Mouse (Mus musculus) heart, embryonic 16.5 days (tissue): ENCODE measurements around the gene Atp2b2. TPM values are rescaled to one million over a fixed set of nuclear protein-coding genes. Genes with fewer than 3 reads are reported as not detected.

Experiments used
- ATAC-seq: fragments of 200-750 bp; cut with Nextera tagmentation; replicated peaks from 2 replicates; pipeline ENCODE4 v1.8.0; 2017; ENCODE audit warnings: moderate number of reproducible peaks; ENCODE audit not compliant: insufficient read depth, low FRiP score; ENCODE audit errors: extremely low read depth
- H3K27ac ChIP-seq: fragments of 300-500 bp; sonication (generic); 2 replicates; pipeline ENCODE4 v1.5.1; 2014; ENCODE audit warnings: mild to moderate bottlenecking, low read length, control low read depth, moderate library complexity
- H3K27me3 ChIP-seq: fragments of 300-500 bp; sonication (generic); 2 replicates; pipeline ENCODE4 v1.6.1; 2014; ENCODE audit warnings: low read length, mixed read lengths; ENCODE audit not compliant: control insufficient read depth, insufficient read depth
- H3K36me3 ChIP-seq: fragments of 300-500 bp; sonication (generic); 2 replicates; pipeline ENCODE4 v1.6.1; 2014; ENCODE audit not compliant: control insufficient read depth, insufficient read depth
- H3K4me1 ChIP-seq: fragments of 300-500 bp; sonication (generic); 2 replicates; pipeline ENCODE4 v1.6.1; 2014; ENCODE audit warnings: low read length, mixed read lengths; ENCODE audit not compliant: control insufficient read depth, insufficient read depth
- H3K4me2 ChIP-seq: fragments of 300-500 bp; sonication (generic); 2 replicates; pipeline ENCODE4 v1.6.1; 2014; ENCODE audit warnings: low read depth, mild to moderate bottlenecking, control low read depth, low read length
- H3K4me3 ChIP-seq: fragments of 300-500 bp; sonication (generic); 2 replicates; pipeline ENCODE4 v1.5.1; 2014; ENCODE audit warnings: mild to moderate bottlenecking, control low read depth, low read length
- H3K9ac ChIP-seq: fragments of 300-500 bp; sonication (generic); 2 replicates; pipeline ENCODE4 v1.6.1; 2014; ENCODE audit warnings: low read length, control low read depth
- H3K9me3 ChIP-seq: fragments of 300-500 bp; sonication (generic); replicated peaks from 2 replicates; pipeline ENCODE4 v1.6.1; 2016; ENCODE audit warnings: low read length; ENCODE audit not compliant: control insufficient read depth
- WGBS: fragments of 180-500 bp; shearing (Covaris S2); extraction: QIAGEN DNeasy Blood & Tissue Kit; methylation state at CpG from one replicate; pipeline ENCODE4 v1.1.7; 2014; 5-methylcytosine and 5-hydroxymethylcytosine counted together
- polyA plus RNA-seq: library from polyadenylated mRNA; unstranded; fragments of >200 nt; fragmentation: Nextera tagmentation; extraction: Ambion mirVana; gene quantifications from 2 replicates; pipeline ENCODE4 v1.2.1, GENCODE M21; 2015

Gene Atp2b2
- polyA plus RNA-seq, 1 experiment from 2014 or later, result 0.12 TPM

- no peaks in the 10 kb centered on the region for H3K36me3 ChIP-seq
- no peaks in the 10 kb centered on the region for H3K9me3 ChIP-seq
- no peak overlapping the region for H3K4me3 ChIP-seq
- H3K9ac ChIP-seq, result no peak overlapping the region
- no peak overlapping the region for H3K27ac ChIP-seq
- H3K4me1 ChIP-seq, result no peaks in the 10 kb centered on the region
- no peak overlapping the region for H3K4me2 ChIP-seq
- no peaks in the 10 kb centered on the region for H3K27me3 ChIP-seq
- no peak for ATAC-seq
- 79% methylated on average over 2 of the region's 2 CpGs for WGBS
These were observed 71.5 kb downstream of the Atp2b2 start for GRCm38 (mm10) chr6:113970900-113971299.

GRCm38 (mm10) chr6:113970464-113970863, 71.9 kb downstream of the Atp2b2 start:
- Histone ChIP-seq H3K36me3 (no peaks in the 10 kb centered on the region), H3K27me3 (no peaks in the 10 kb centered on the region), H3K27ac (no peak overlapping the region), H3K4me1 (no peaks in the 10 kb centered on the region), H3K4me2 (no peak overlapping the region), H3K9me3 (no peaks in the 10 kb centered on the region), H3K4me3 (no peak overlapping the region), H3K9ac (no peak overlapping the region)
- ATAC-seq, result no peak
- 44% methylated on average over 9 of the region's 9 CpGs for WGBS

GRCm38 (mm10) chr6:113969751-113970150, 72.7 kb downstream of the Atp2b2 start:
- Histone ChIP-seq H3K9ac (no peak overlapping the region), H3K4me3 (no peak overlapping the region), H3K36me3 (no peaks in the 10 kb centered on the region), H3K27me3 (no peaks in the 10 kb centered on the region), H3K4me2 (no peak overlapping the region), H3K27ac (no peak overlapping the region), H3K4me1 (no peaks in the 10 kb centered on the region), H3K9me3 (no peaks in the 10 kb centered on the region)
- ATAC-seq, result no peak
- WGBS, result 44% methylated on average over 3 of the region's 3 CpGs

- Histone ChIP-seq H3K36me3 (no peaks in the 10 kb centered on the region), H3K4me1 (no peaks in the 10 kb centered on the region), H3K4me3 (no peak overlapping the region), H3K4me2 (no peak overlapping the region), H3K9ac (no peak overlapping the region), H3K27ac (no peak overlapping the region), H3K27me3 (no peaks in the 10 kb centered on the region), H3K9me3 (no peaks in the 10 kb centered on the region)
- WGBS, result 6% methylated on average over 3 of the region's 3 CpGs
- ATAC-seq, result no peak
These were observed 79.6 kb downstream of the Atp2b2 start for GRCm38 (mm10) chr6:113962811-113963210.

GRCm38 (mm10) chr6:113961658-113962057, 80.8 kb downstream of the Atp2b2 start:
- H3K27me3 ChIP-seq, result no peaks in the 10 kb centered on the region
- no peak overlapping the region for H3K4me3 ChIP-seq
- H3K4me2 ChIP-seq, result no peak overlapping the region
- 63% methylated on average over 2 of the region's 2 CpGs for whole genome bisulfite sequencing
- H3K9me3 ChIP-seq, result no peaks in the 10 kb centered on the region
- H3K27ac ChIP-seq, result no peak overlapping the region
- H3K4me1 ChIP-seq, result no peaks in the 10 kb centered on the region
- H3K36me3 ChIP-seq, result no peaks in the 10 kb centered on the region
- no peak overlapping the region for H3K9ac ChIP-seq
- ATAC-seq, result no peak

- ATAC-seq, result no peak
- Histone ChIP-seq H3K4me2 (no peak overlapping the region), H3K27ac (no peak overlapping the region), H3K36me3 (no peaks in the 10 kb centered on the region), H3K9ac (no peak overlapping the region), H3K4me1 (no peaks in the 10 kb centered on the region), H3K27me3 (no peaks in the 10 kb centered on the region), H3K9me3 (no peaks in the 10 kb centered on the region), H3K4me3 (no peak overlapping the region)
- 50% methylated on average over 1 of the region's 1 CpGs for WGBS
These were observed 83.1 kb downstream of the Atp2b2 start for GRCm38 (mm10) chr6:113959336-113959735.

- Histone ChIP-seq H3K9me3 (no peaks in the 10 kb centered on the region), H3K4me2 (no peak overlapping the region), H3K27me3 (no peaks in the 10 kb centered on the region), H3K4me1 (no peaks in the 10 kb centered on the region), H3K36me3 (no peaks in the 10 kb centered on the region), H3K4me3 (no peak overlapping the region), H3K27ac (no peak overlapping the region), H3K9ac (no peak overlapping the region)
- ATAC-seq, result no peak
- WGBS, result 42% methylated on average over 2 of the region's 2 CpGs
These were observed 83.7 kb downstream of the Atp2b2 start for GRCm38 (mm10) chr6:113958714-113959113.

GRCm38 (mm10) chr6:113958003-113958402, 84.4 kb downstream of the Atp2b2 start:
- Histone ChIP-seq H3K27ac (no peak overlapping the region), H3K4me1 (no peaks in the 10 kb centered on the region), H3K9ac (no peak overlapping the region), H3K36me3 (no peaks in the 10 kb centered on the region), H3K9me3 (no peaks in the 10 kb centered on the region), H3K4me2 (no peak overlapping the region), H3K4me3 (no peak overlapping the region), H3K27me3 (no peaks in the 10 kb centered on the region)
- WGBS, result 73% methylated on average over 5 of the region's 5 CpGs
- no peak for ATAC-seq

- Histone ChIP-seq H3K4me1 (no peaks in the 10 kb centered on the region), H3K27ac (no peak overlapping the region), H3K27me3 (no peaks in the 10 kb centered on the region), H3K36me3 (no peaks in the 10 kb centered on the region), H3K4me2 (no peak overlapping the region), H3K9ac (no peak overlapping the region), H3K9me3 (no peaks in the 10 kb centered on the region), H3K4me3 (no peak overlapping the region)
- WGBS, result 74% methylated on average over 19 of the region's 19 CpGs
- ATAC-seq, result no peak
These were observed 85.0 kb downstream of the Atp2b2 start for GRCm38 (mm10) chr6:113957232-113957940.
